Comparison of ENCODE assay signal across 8 mouse cellular contexts in the genomic region with DNA sequence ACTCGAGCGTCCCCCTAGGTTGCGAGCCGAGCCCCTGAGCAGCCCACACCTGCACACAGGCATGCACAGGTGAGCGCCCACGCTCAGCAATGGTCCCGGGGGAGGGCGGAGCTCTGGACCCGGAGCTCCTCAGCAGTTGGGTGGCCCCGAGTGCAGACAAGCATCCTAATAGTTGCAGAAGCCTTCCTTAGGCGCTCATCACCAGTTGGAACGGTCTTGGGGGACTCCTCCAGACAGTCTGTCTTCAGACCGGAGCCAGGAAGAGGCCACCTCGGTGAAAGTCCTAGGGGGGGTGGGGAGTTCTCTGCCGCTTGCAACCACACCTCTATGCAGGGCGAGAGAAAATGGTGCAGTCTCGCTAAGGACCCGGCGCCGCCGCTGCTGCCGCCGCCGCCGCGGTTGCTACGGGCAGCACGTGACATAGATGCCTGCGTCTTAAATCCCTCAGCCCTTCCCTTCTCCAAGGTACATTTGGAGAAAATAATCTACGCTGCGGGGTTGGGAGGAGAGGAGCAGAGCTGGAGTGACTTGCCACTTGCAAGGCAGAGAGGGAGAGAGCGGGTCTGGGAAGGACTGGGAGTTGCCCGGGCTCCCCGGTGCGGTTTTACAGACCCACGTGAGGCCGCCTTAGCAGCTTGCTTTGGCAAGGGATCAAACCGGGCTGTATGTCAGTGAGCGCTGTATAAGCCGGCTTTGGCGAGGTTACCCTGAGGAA.
DNase-seq lines count a peak whose midpoint lies in the region; ATAC-seq and TF ChIP-seq lines count a peak whose summit lies in the region.

No protein-coding gene starts in this region.

- H3K9me3 ChIP-seq in intestine, postnatal 0 days (ENCODE audit: control insufficient read depth): no peaks in the 10 kb centered on the region

- peak overlapping the region; percentile 53 for H3K4me3 ChIP-seq in intestine, postnatal 0 days (ENCODE audit: low read depth, low read length)

- H3K9ac ChIP-seq in intestine, postnatal 0 days (ENCODE audit: low read depth, low read length): peak overlapping the region; percentile 26; the same call in 1 of the 2 replicates

- whole genome bisulfite sequencing in intestine, postnatal 0 days: under 1% methylated on average over 41 of the region's 41 CpGs

- no peak overlapping the region for H3K27ac ChIP-seq in intestine, postnatal 0 days (ENCODE audit: low read depth, low read length)

- 0 out of 2 replicates have a peak, but pooled peaks cover 4% of the 10 kb centered on the region for H3K27me3 ChIP-seq in intestine, postnatal 0 days (replicated peaks; ENCODE audit: control insufficient read depth, insufficient read depth, low read length)

- peak; percentile 68 for ATAC-seq in intestine, postnatal 0 days

- TF ChIP-seq CTCF in intestine, postnatal 0 days (IDR thresholded peaks at IDR 0.05; ENCODE audit: low read depth): no peak

- peak overlapping the region; percentile 95 for H3K4me2 ChIP-seq in intestine, postnatal 0 days (replicated peaks; ENCODE audit: low read depth)

- peak; percentile 38 to 40 for DNase-seq in adrenal gland, adult 18-20 months (ENCODE audit: low spot score in 2 of 2)
- DNase-seq in embryo, embryonic 10 days (ENCODE audit: low spot score): peak; percentile 61
- DNase-seq in gastrocnemius, postnatal 25 days: peak; percentile 16
- DNase-seq in left cerebral cortex, postnatal 36 days (ENCODE audit: low spot score in 2 of 2): peak; percentile 82 to 83
- peak; percentile 62 for DNase-seq in mesoderm, embryonic 11.5 days (ENCODE audit: low read depth, low spot score)
- DNase-seq in skeletal muscle tissue, adult 2 months (ENCODE audit: low read depth, low spot score): peak; percentile 30
- no peak for DNase-seq in thymus, postnatal 25 days

- peaks cover 6% of the 10 kb centered on the region; the same call in 1 of the 2 replicates for H3K4me1 ChIP-seq in intestine, postnatal 0 days (replicated peaks; ENCODE audit: control insufficient read depth, insufficient read depth, low read length)

- H3K36me3 ChIP-seq in intestine, postnatal 0 days (ENCODE audit: control insufficient read depth, insufficient read depth): no peaks in the 10 kb centered on the region

- intact Hi-C loops in left cerebral cortex, postnatal 36 days (cut with DNase I): loop anchor here (10.0 kb wide), 1 partner anchor 127 kb away; no protein-coding TSS in a partner anchor
